Mouse (Mus musculus): ENCODE measurements around the gene Ank3.

- TF ChIP-seq CTCF (IDR thresholded peaks at IDR 0.05; ENCODE audit: low read depth): no peak
- TF ChIP-seq EP300 (IDR thresholded peaks at IDR 0.05; ENCODE audit: low read depth): no peak
Observed at GRCm38 (mm10) chr10:69369321-69369720, 29.3 kb upstream of the Ank3 start.
